Mouse (Mus musculus) kidney, postnatal 14 days (tissue): Measurements from ENCODE around the gene Gimap7.

Experiments
- DNase-seq: peaks from one replicate; pipeline ENCODE4 v3.0.0; 2022; ENCODE audit warnings: mixed read lengths

The Gimap7 gene

DNA sequence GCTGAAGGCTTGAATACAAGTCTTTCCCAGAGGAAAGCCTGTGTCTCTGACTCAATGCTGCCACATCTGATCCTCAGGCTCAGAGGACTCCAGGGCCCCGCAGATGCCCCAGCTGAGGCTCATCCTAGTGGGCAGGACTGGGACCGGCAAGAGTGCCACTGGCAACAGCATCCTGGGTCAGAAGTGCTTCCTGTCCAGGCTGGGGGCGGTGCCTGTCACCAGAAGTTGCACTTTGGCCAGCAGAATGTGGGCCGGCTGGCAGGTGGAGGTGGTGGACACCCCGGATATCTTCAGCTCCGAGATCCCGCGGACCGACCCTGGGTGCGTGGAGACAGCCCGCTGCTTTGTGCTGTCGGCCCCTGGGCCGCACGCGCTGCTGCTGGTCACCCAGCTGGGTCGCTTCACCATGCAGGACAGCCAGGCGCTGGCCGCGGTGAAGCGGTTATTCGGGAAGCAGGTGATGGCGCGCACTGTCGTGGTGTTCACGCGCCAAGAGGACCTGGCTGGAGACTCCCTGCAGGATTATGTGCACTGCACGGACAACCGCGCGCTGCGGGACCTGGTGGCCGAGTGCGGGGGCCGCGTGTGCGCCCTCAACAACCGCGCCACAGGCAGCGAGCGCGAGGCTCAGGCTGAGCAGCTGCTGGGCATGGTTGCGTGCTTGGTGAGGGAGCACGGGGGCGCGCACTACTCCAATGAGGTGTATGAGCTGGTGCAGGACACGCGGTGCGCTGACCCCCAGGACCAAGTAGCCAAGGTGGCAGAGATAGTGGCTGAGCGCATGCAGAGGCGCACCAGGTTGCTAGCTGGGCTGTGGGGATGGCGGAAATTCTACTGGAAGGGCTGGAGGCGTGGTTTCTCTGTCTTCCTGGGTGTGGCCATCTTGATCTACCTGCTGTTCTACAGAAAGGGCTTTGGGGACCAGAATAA, 24.3 kb downstream of the Gimap7 start:
- DNase-seq: peak; percentile 89

DNA sequence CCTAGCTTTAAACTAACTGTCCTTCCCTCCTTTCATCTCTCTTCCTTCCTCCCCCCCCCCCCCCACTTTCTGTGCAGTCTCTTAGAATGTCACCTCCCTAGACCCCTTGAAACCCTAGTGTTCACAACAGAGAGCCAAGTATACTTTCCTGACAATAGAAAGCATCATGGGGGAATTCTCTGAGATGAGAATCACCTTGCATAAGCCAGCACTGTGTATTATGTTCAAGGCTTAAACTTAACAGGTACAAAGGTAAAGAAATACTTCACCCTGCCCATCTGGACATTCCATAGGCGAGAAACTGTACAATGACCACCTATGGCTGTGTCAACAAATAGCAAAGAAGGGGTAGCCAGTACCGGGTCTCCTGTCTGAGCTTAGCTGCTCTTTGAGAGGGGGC, 27.1 kb downstream of the Gimap7 start:
- DNase-seq: no peak

DNA sequence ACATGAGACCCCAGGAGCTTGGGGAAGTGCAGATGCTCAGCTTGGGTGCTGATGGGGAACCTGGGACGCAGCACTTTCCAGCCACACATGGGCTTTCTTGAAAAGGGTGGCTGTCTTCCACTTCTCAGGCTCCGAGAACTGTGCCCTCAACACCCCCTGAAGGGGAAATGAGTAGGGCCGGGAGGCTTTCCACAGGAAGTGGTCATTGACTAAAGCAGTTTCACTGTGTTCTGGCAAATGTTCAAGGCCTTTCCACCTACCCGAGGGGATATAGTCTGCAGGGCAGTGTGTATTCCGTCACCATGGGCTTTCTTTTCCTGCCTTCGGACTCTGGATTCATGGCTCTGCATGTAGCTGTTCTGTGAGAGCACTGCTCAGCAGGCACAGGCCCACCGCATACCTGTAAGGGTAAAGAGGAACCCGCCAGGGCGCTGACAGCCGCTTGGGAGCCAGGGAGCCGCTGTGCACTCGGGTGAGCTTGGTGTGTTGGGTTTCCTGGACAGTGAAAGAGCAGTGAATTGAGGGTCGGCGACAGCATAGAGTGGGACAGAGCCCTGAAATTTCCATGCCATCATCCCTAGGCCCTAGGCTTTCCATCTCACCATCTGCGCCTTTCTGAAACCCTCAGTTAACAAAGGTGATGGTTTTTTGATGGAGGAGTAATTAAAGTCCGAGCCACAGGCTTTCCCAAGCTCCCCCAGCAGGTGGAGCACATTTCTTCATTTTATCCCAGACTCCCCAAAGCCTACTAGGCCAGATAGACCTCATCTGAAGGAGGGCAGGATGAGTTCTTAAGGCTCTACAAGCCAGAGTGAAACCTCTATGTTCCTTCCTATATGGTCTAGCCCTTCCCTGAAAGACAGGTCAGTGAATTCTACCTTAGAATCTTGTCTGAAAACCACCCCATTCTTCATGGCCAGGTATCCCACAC, 27.8 kb downstream of the Gimap7 start, which contains the start of gene Gimap5:
Gimap5 (plus strand) TSS at position 239 of the 931 bp plus-strand sequence.
- peak; percentile 79 for DNase-seq

DNA sequence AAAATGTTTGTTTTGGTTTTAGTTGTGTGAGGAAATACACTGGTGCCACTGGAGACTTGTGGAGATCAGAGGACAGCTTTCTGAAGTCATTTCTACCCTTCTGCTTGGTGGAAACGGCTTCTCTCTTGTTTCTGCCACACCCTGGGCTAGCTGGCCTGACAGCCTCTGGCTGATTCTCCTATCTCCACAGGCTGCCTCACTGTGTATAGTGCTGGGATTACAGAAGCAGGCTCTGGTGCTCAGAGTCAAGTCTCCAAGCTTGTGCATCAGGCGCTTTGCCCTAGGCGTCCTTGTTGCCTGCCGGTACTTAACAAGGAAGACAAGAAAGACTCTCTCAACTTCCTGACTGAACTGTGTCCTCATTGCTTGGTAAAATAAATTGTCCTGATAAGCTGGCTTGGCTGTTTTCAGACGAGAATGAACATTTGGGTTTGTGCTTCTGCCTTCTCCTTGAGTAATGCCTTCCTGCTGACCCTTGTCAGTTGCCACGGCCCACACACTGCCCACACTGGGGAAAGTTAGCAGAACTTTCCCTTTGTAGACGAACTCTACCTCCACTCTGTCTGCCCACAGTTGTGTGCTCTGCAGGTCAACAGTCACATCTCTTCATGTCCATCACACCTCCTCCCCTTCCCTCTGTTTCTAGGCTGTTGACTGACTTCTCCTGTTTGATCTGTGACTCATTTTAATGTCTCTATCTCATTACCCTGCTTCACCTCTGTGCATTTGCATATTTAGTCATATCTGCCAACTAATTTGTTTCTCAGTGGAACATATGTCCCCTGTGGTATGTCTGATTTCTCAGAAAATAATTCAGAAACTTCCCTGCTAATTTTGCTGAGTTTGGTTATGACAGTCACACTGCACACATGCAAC, 28.9 kb downstream of the Gimap7 start:
- peak; percentile 42 for DNase-seq

DNA sequence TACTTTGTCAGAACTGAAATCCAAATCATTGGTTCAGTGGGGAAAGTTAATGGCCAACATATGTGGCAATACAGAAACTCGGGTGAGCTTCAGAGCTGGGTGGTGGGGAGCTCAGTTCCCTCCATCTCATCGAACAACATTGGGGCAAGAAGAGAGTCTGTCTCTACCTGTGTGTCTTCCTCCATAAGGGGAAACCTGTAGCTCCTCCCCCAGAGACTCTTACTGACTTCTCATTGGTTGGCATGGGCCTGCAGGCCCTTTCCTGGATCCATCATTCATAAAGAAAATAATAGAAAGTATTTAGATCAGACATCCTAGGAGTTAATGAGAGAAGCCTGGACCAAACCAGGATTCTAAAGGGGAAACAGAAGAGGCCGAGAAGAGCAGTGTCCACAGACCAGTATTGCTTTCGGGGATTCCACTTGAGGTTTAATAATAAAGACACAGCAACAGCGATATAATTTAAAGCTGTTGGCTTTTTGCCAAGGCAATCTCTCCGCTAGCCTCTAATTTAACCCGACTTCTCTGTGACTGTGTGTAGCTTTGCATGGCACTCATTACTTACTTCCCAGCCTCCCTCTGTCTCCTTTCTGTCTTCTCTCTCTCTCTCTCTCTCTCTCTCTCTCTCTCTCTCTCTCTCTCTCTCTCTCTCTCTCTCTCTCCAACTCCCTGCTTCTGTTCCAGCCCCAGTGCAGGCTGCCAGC, 45.3 kb downstream of the Gimap7 start:
- DNase-seq: no peak

DNA sequence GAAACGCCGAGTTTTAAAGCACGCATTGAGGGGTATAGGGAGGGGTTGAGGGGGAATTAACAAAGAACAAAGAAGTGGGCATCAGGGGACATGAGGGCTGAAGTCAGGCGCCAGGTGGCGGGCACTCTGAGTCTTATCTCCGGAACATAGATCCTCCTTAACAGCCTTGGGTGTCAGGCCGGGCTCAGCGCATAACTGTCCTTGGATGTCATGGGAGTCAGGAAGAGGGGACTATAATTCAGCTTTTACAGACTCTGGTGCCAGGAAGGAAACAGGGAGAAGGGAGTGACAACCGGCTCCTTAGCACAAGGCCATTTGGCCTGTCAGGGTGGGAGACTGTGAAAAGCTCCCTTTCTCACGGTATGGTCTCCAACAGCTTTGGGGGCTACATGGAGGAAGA, 46.1 kb downstream of the Gimap7 start:
- DNase-seq: no peak

DNA sequence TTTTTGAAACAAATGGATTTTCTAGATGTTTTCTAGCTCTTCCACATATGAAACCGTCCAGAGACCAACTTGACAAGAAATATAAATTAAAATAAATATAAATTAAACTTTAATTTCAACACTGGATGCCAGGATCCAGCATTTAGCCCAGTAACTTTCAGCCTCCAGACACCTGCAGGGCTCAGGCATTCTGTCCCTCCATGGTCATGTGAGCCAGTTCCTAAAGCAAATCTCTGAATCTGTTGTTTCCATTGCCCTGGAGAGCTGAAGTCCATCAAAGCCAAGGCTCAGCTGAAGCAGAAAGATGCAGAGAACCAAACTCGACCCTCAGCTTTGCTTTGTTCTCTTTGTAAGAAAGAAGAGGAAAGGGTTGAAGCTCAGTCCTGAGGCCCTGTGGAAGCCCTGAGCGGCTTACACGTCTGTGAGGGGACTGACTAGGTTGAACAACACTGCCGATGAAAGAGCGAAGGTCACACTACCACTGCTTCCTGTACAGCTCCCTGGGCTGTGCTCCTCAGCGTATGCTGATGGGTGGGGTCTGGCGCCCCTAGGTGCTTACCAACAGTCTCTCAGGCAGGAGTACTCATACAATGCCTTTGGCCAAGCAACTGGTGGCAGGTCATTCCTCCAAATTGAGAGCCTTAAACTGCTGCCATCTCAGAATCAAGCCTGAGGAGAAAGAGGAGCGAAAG, 49.9 kb downstream of the Gimap7 start:
- no peak for DNase-seq

DNA sequence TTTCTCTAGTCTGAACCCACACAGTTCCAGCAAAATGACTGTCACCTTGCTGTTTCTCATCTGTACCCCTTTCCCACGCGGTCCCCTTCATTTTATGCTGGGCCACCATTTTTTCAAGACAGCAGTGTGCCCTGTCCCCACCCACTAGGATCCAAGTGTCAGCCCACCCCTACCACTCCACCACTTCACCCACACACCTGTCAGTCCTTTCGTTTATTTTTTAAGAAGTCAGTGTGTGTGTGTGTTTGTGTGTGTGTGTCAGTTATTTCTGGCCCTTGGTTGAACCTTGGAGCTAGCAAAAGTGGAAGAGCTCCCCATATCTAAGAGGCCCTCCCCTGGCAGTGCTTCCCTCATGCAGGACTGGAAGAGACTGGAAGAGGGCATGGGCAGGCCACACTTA, 50.5 kb downstream of the Gimap7 start:
- DNase-seq: no peak

DNA sequence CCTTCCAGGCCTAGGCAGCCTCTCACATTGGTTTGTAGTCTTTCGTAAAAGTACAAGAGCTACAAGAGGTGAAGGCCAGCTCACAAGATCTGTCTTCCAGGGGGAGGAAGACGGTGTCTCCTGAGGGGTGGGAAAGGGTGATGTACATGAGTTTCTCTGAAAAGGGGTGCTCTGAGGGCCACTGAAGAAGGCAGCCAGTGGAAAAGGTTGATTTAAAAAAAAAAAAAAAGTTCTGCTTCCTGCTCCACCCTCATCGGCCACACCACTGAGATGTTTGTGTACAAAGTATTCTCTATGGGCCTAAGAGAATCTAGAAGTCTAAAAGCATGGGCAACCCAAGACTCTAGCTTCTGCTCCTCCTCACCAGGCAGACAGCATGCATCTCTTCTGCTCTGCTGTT, 52.3 kb downstream of the Gimap7 start, which contains the start of gene Gimap3:
Gimap3 (minus strand) TSS at position 156 of the 400 bp plus-strand sequence.
- DNase-seq: no peak

DNA sequence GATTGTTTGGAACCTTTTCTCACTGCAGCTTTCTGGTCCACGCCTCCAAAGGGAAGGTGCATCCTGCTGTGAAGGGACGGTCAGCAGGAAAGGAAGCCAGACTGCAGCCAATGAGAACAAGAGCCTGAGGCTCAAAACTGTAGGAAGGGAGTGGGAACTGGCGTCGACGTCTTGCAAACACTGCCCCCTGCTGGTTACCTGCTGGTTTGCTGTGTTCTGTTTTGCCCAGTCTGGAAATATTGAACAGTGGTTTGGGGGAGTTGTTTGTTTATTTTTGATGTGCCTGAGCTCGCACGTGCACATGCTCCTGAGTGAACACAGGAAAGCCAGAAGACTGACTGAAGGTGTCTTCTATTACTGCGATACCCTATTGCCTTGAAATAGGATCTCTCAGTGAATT, 53.6 kb downstream of the Gimap7 start:
- peak; percentile 90 for DNase-seq
